Mouse (Mus musculus) ES-Bruce4 (cell line): ENCODE data around the gene Saa4. TPM values are rescaled to one million over a fixed set of nuclear protein-coding genes. Genes with fewer than 3 reads are reported as not detected.
A peak's percentile ranks its signal among the peaks of the same experiment; 100 is the strongest.

Experiments
- H3K27ac ChIP-seq: 2 replicates; pipeline ENCODE4 v1.5.1; 2012; ENCODE audit warnings: low read length, inconsistent platforms; ENCODE audit not compliant: insufficient read depth
- H3K27me3 ChIP-seq: 2 replicates; pipeline ENCODE4 v1.6.1; 2012; ENCODE audit warnings: mild to moderate bottlenecking, low read length, inconsistent platforms; ENCODE audit not compliant: control insufficient read depth, poor library complexity, insufficient read depth, severe bottlenecking
- H3K36me3 ChIP-seq: 2 replicates; pipeline ENCODE4 v1.6.1; 2012; ENCODE audit warnings: inconsistent platforms, mild to moderate bottlenecking, low read length, moderate library complexity; ENCODE audit not compliant: control insufficient read depth, poor library complexity, insufficient read depth, severe bottlenecking
- H3K4me1 ChIP-seq: one replicate; pipeline ENCODE4 v1.8.1; 2011; ENCODE audit warnings: low read length; ENCODE audit not compliant: control insufficient read depth, insufficient read depth
- H3K4me3 ChIP-seq: 2 replicates; pipeline ENCODE4 v1.5.1; 2011; ENCODE audit warnings: low read depth, mild to moderate bottlenecking, low read length
- H3K9ac ChIP-seq: 2 replicates; pipeline ENCODE4 v1.6.1; 2012; ENCODE audit warnings: low read depth, mild to moderate bottlenecking, inconsistent platforms; ENCODE audit not compliant: poor library complexity, severe bottlenecking
- H3K9me3 ChIP-seq: replicated peaks from 2 replicates; pipeline ENCODE4 v1.6.1; 2012; ENCODE audit warnings: mild to moderate bottlenecking, low read length, inconsistent platforms; ENCODE audit not compliant: control insufficient read depth, poor library complexity, insufficient read depth, severe bottlenecking
- CTCF ChIP-seq: IDR thresholded peaks from one replicate; pipeline ENCODE4 v1.8.1; 2011; ENCODE audit warnings: low read depth, low read length
- EP300 ChIP-seq: IDR thresholded peaks from 2 replicates; pipeline ENCODE4 v1.6.1; 2011; ENCODE audit warnings: low read depth, low read length; ENCODE audit not compliant: insufficient read depth
- POLR2A ChIP-seq: IDR thresholded peaks from one replicate; pipeline ENCODE4 v1.8.1; 2011; ENCODE audit warnings: low read length; ENCODE audit not compliant: insufficient read depth
- polyA plus RNA-seq: library from polyadenylated mRNA; stranded (reverse); fragments of >200 nt; gene quantifications from 2 replicates; pipeline ENCODE4 v1.2.4, GENCODE M21; 2011; ENCODE audit warnings: low read depth; ENCODE audit not compliant: missing spikeins, insufficient read depth, insufficient read length

Saa4 gene
- polyA plus RNA-seq, 1 experiment = not detected

- Histone ChIP-seq H3K4me1 (no peaks in the 10 kb centered on the region), H3K27me3 (no peaks in the 10 kb centered on the region), H3K9ac (no peak overlapping the region), H3K27ac (no peak overlapping the region), H3K9me3 (no peaks in the 10 kb centered on the region), H3K4me3 (no peak overlapping the region), H3K36me3 (no peaks in the 10 kb centered on the region)
- no peak for TF ChIP-seq POLR2A
- no peak for TF ChIP-seq CTCF
- 0 out of 2 replicates have a peak, but pooled peaks have one; percentile 20 for TF ChIP-seq EP300
These were observed 11.9 kb downstream of the Saa4 start for GRCm38 (mm10) chr7:46720460-46720859.

- TF ChIP-seq EP300 (no peak), POLR2A (no peak), CTCF (no peak)
- Histone ChIP-seq H3K4me1 (no peaks in the 10 kb centered on the region), H3K9ac (no peak overlapping the region), H3K36me3 (no peaks in the 10 kb centered on the region), H3K9me3 (no peaks in the 10 kb centered on the region), H3K27ac (no peak overlapping the region), H3K27me3 (no peaks in the 10 kb centered on the region), H3K4me3 (no peak overlapping the region)
These were observed 12.9 kb downstream of the Saa4 start for GRCm38 (mm10) chr7:46719526-46719925.

- H3K4me1 ChIP-seq = no peaks in the 10 kb centered on the region
- H3K27ac ChIP-seq = no peak overlapping the region
- no peaks in the 10 kb centered on the region for H3K36me3 ChIP-seq
- no peak overlapping the region for H3K4me3 ChIP-seq
- TF ChIP-seq CTCF (no peak), POLR2A (no peak), EP300 (no peak)
- H3K27me3 ChIP-seq = no peaks in the 10 kb centered on the region
- no peaks in the 10 kb centered on the region for H3K9me3 ChIP-seq
- H3K9ac ChIP-seq = no peak overlapping the region
These were observed 13.7 kb downstream of the Saa4 start for GRCm38 (mm10) chr7:46718591-46719270.

- Histone ChIP-seq H3K27ac (no peak overlapping the region), H3K9me3 (no peaks in the 10 kb centered on the region), H3K4me1 (no peaks in the 10 kb centered on the region), H3K27me3 (no peaks in the 10 kb centered on the region), H3K4me3 (no peak overlapping the region), H3K36me3 (no peaks in the 10 kb centered on the region), H3K9ac (no peak overlapping the region)
- TF ChIP-seq EP300 = no peak
- no peak for TF ChIP-seq CTCF
- TF ChIP-seq POLR2A = no peak
These were observed 15.5 kb downstream of the Saa4 start for GRCm38 (mm10) chr7:46716897-46717296.

GRCm38 (mm10) chr7:46715600-46715999 is 16.8 kb downstream of the Saa4 start, which contains the start of gene Saa3:
Saa3 (minus strand) TSS chr7:46715700.
- no peak for TF ChIP-seq CTCF
- no peak for TF ChIP-seq EP300
- no peak for TF ChIP-seq POLR2A
- no peak within 1 kb of the TSS for H3K9ac ChIP-seq
- no peak within 1 kb of the TSS for H3K4me3 ChIP-seq
- H3K27me3 ChIP-seq = no peaks in the 10 kb centered on the region
- no peak within 1 kb of the TSS for H3K27ac ChIP-seq
- no peaks in the 10 kb centered on the region for H3K9me3 ChIP-seq
- H3K36me3 ChIP-seq = no peaks in the 10 kb centered on the region
- no peaks in the 10 kb centered on the region for H3K4me1 ChIP-seq

- Histone ChIP-seq H3K27me3 (no peaks in the 10 kb centered on the region), H3K4me3 (no peak overlapping the region), H3K27ac (no peak overlapping the region), H3K4me1 (no peaks in the 10 kb centered on the region), H3K9me3 (no peaks in the 10 kb centered on the region), H3K9ac (no peak overlapping the region), H3K36me3 (no peaks in the 10 kb centered on the region)
- TF ChIP-seq CTCF (peak; percentile 63), POLR2A (no peak)
These were observed 17.9 kb downstream of the Saa4 start for GRCm38 (mm10) chr7:46714518-46714917.
